Mouse (Mus musculus): ENCODE measurements around the gene Slc13a3. TPM values are rescaled to one million over a fixed set of nuclear protein-coding genes. Genes with fewer than 3 reads are reported as not detected.

Gene Slc13a3
- not detected for polyA plus RNA-seq (2017; shearing (Covaris generic))

DNA sequence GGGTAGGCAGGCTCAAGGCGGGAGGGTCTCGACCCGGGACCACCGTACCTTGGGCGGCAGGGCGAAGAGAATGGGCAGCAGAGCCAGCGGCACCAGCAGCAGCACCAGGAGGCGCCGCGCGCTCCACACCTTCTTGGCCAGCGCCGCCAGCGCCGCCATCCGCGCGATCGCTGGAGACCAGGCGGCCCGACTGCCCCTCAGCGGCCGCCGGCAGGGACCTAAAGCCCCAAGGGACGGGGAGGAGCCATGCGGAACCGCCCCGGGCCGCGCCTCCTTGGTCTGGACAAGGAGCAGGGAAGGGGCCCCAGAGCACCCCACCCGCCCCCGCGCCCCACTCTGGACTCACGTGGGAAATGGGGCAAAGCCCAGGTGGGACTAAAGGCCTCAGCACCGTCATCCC is at the start of gene Slc13a3:
Gene Slc13a3, minus strand, starts transcription at position 228 of the 400 bp plus-strand sequence.

DNA sequence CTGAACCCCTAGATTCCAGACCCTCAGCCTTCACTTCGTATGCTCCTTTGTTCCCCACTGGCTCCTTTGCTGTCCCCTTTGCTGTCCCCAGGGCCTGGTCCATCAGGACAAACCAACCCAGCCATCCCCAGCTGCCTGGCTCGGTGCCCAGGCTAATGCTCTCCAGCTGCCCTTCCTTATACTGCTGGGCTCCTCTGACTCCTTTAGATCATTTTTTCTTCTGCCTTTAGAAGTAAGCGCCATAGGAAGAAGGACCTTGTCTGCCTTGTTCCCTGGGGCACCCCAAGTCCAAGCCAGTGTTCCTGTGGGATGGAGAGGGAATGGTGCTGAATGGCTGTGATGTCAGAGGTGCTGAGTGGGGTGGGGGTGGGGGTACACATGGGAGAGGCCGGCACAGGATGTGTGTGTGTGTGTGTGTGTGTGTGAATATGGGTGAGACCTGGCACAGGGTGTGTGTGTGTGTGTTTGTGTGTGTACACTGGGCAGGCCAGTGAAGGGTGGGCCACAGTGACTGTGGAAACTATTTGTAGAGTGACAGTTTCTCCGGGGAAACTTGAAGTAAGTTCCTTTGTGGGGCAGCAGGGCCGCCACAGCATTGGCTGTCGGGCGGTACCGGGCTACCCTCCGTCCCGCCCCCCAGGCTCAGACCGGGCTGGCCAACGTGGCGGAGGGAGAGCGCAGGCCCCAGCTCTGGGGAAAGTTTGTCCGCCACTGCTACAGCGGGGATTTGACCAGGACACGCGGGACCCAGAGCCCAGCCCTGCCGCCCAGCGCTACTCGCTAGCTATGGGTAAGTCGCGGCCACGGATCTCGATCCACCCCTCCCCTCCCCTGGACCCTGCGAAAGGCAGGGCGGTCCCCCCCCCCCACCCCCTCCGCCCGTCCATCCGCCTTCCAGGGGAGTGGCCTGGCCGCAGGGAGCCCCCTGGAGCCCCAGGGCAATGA is 30.5 kb upstream of the Slc13a3 start, which contains the start of gene Slc2a10:
Gene Slc2a10, plus strand, starts transcription at position 529 of the 945 bp plus-strand sequence.

DNA sequence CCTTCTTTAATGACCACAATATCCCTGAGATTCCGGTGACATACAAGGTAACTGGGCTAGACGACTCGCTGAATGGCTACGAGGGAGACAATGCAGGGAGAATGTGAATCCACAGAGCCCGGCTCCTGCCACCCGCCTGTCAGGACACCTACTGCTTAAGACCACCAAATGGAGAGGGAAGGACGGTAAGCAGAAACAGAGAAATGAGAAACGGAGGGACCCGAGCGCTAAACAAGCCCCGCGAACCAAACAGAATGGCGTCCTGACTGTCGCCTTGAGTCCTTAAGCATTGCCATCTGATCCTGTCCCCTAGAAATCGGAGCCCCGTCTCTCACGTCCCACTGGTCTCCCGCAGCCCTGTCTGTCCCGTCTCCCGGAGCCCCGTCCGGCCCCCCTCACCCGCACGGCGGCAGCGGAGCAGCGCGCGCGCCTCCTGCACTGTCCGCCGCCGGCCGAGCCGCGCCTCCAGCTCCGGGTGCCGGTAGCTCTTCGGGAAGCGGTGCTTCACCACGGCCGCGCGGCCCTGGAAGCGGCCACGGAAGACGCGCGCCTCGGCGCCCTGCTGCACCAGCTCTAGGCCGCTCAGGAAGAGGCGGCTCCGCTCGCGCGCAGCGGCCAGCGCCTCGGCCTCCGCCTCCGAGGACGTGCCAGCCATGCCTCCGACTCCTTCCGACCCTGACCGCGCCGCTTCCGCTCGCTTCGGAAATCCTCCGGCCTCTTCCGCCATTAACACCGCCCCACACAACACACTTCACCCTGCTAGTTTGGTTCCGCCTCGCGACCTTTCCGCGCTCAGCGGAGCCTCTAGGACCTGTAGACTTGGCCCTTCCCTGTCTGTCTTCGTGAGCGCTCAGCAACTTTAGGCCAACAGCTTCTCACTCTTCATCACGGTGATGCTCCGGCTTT is 19.9 kb upstream of the Slc13a3 start, which contains the start of gene Trp53rka:
Gene Trp53rka, minus strand, starts transcription at position 677 of the 906 bp plus-strand sequence.

DNA sequence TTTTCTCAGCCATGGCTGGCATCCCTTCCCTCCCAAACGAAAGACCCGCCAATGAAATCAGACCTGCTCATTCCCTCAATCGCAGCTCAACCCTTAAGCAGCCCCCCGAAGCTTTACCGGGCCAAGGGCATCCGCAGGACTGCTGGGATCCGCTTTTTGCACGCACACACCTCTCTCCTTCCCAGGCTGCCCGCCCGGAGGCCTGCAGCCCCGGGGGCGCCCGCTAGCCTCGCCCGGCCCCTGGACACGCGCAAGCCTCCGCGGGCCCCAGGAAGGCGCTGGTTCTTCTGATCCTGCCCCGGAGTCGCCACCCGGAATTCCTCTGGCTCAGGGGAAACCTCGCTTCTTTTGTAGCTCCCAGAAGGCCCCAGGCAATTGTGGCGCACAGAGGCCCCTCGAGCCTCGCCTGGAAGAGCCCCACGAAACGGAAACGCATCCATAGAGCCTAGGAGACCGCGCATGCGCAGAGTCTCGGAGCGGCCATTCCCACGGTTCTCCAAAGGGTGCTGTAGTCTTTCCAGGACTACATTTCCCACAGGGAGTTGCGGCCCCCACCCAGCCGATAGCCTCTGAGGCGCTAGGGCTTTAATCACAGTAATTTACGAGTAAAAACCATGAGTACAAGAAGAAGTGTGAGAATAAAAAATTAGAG is 85.1 kb downstream of the Slc13a3 start, which contains the start of gene Zfp334:
Gene Zfp334, minus strand, starts transcription at position 416 of the 652 bp plus-strand sequence.

DNA sequence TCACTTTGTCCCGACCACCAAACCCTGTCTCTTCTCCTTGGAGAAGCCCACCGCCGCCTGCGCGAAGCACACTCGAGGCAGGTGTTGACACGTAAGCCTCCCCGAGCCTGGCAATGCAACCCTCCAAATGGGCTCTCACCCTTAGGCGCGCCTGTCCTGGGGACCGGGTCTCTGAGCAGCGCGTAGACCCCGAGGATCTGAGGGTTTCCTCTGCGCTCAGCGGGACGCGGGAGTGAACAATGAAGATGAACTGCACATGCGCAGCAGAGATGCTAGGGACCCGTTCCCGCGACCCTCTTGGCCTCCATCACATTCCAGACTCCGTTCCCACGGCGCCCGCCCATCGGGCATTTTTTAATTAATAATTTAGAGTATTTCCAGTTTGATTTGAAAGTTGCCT is 104.5 kb downstream of the Slc13a3 start, which contains the start of gene Zfp663:
Gene Zfp663, minus strand, starts transcription at position 234 of the 400 bp plus-strand sequence.

Other genes with a start within 250 kb of the Slc13a3 start
- gene Cdh22, start 238.4 kb downstream of the Slc13a3 start, polyA plus RNA-seq (2017; shearing (Covaris generic)) = not detected
- 81.6 TPM for gene Slc35c2, start 185.4 kb downstream of the Slc13a3 start, polyA plus RNA-seq (2017; shearing (Covaris generic))
- 67.7 TPM for gene Elmo2, start 146.8 kb downstream of the Slc13a3 start, polyA plus RNA-seq (2017; shearing (Covaris generic))
- gene Zfp663, start 104.5 kb downstream of the Slc13a3 start, polyA plus RNA-seq (2017; shearing (Covaris generic)) = not detected
- gene Zfp334, start 85.0 kb downstream of the Slc13a3 start, polyA plus RNA-seq (2017; shearing (Covaris generic)) = not detected
- gene Ocstamp, start 72.8 kb downstream of the Slc13a3 start, polyA plus RNA-seq (2017; shearing (Covaris generic)) = not detected
- gene Trp53rka, start 20.1 kb upstream of the Slc13a3 start, polyA plus RNA-seq (2017; shearing (Covaris generic)) = 5.1 TPM
- not detected for gene Slc2a10, start 30.6 kb upstream of the Slc13a3 start, polyA plus RNA-seq (2017; shearing (Covaris generic))
- 24.3 TPM for gene Eya2, start 121.8 kb upstream of the Slc13a3 start, polyA plus RNA-seq (2017; shearing (Covaris generic))

All from inflammation-experienced regulatory T-cells, adult 16 weeks (primary cell).